Mouse (Mus musculus): ENCODE measurements around the gene Zfp507. TPM values are rescaled to one million over a fixed set of nuclear protein-coding genes. Genes with fewer than 3 reads are reported as not detected.
A peak's percentile ranks its signal among the peaks of the same experiment; 100 is the strongest.

Gene Zfp507
- polyA plus RNA-seq, 1 experiment from 2014 or later: 20.7 TPM

GRCm38 (mm10) chr7:35813306-35813705, 10.5 kb upstream of the Zfp507 start:
- Histone ChIP-seq H3K36me3 (no peaks in the 10 kb centered on the region), H3K27me3 (no peaks in the 10 kb centered on the region), H3K4me1 (0 out of 2 replicates have a peak, but pooled peaks cover 16% of the 10 kb centered on the region), H3K9ac (no peak overlapping the region), H3K27ac (no peak overlapping the region), H3K9me3 (no peaks in the 10 kb centered on the region), H3K4me3 (no peak overlapping the region), H3K4me2 (no peak overlapping the region)
- WGBS: 75% methylated on average over 11 of the region's 11 CpGs
- no peak for ATAC-seq (ENCODE audit: borderline replicate concordance, extremely low read depth, low FRiP score, low TSS enrichment)

- no peaks in the 10 kb centered on the region for H3K36me3 ChIP-seq
- 0 out of 2 replicates have a peak, but pooled peaks cover 16% of the 10 kb centered on the region for H3K4me1 ChIP-seq
- 35% methylated on average over 8 of the region's 8 CpGs for WGBS
- no peak for ATAC-seq (ENCODE audit: borderline replicate concordance, extremely low read depth, low FRiP score, low TSS enrichment)
- H3K4me2 ChIP-seq: no peak overlapping the region
- no peaks in the 10 kb centered on the region for H3K9me3 ChIP-seq
- no peak overlapping the region for H3K9ac ChIP-seq
- H3K4me3 ChIP-seq: no peak overlapping the region
- H3K27ac ChIP-seq: no peak overlapping the region
- no peaks in the 10 kb centered on the region for H3K27me3 ChIP-seq
Measured at GRCm38 (mm10) chr7:35810736-35811135, 7.9 kb upstream of the Zfp507 start.

GRCm38 (mm10) chr7:35804206-35804605, 1.4 kb upstream of the Zfp507 start:
- 70% methylated on average over 10 of the region's 10 CpGs for WGBS

GRCm38 (mm10) chr7:35802201-35802905, 450 bp downstream of the Zfp507 start:
- Histone ChIP-seq H3K4me1 (peaks cover 7% of the 10 kb centered on the region; the same call in 1 of the 2 replicates), H3K4me2 (peak overlapping the region; percentile 60), H3K36me3 (peaks cover 27% of the 10 kb centered on the region), H3K4me3 (peak overlapping the region; percentile 74), H3K27me3 (no peaks in the 10 kb centered on the region), H3K27ac (peak overlapping the region; percentile 82), H3K9me3 (no peaks in the 10 kb centered on the region), H3K9ac (peak overlapping the region; percentile 94)
- WGBS: under 1% methylated on average over 49 of the region's 49 CpGs
- ATAC-seq (ENCODE audit: borderline replicate concordance, extremely low read depth, low FRiP score, low TSS enrichment): peak; percentile 84

More at GRCm38 (mm10) chr7:35804206-35804605, 1.4 kb upstream of the Zfp507 start:
- H3K9me3 ChIP-seq: no peaks in the 10 kb centered on the region
- H3K36me3 ChIP-seq: peaks cover 10% of the 10 kb centered on the region
- H3K9ac ChIP-seq: no peak overlapping the region
- H3K4me2 ChIP-seq: no peak overlapping the region
- ATAC-seq (ENCODE audit: borderline replicate concordance, extremely low read depth, low FRiP score, low TSS enrichment): no peak
- peaks cover 7% of the 10 kb centered on the region; the same call in 1 of the 2 replicates for H3K4me1 ChIP-seq
- no peak overlapping the region for H3K4me3 ChIP-seq
- no peaks in the 10 kb centered on the region for H3K27me3 ChIP-seq
- H3K27ac ChIP-seq: no peak overlapping the region

- H3K36me3 ChIP-seq: peaks cover 74% of the 10 kb centered on the region
- ATAC-seq (ENCODE audit: borderline replicate concordance, extremely low read depth, low FRiP score, low TSS enrichment): no peak
- H3K4me2 ChIP-seq: no peak overlapping the region
- peaks cover 12% of the 10 kb centered on the region; the same call in 1 of the 2 replicates for H3K4me1 ChIP-seq
- no peaks in the 10 kb centered on the region for H3K9me3 ChIP-seq
- WGBS: 46% methylated on average over 7 of the region's 7 CpGs
- no peak overlapping the region for H3K27ac ChIP-seq
- H3K27me3 ChIP-seq: no peaks in the 10 kb centered on the region
- no peak overlapping the region for H3K4me3 ChIP-seq
- no peak overlapping the region for H3K9ac ChIP-seq
Measured at GRCm38 (mm10) chr7:35796123-35796522, 6.7 kb downstream of the Zfp507 start.

GRCm38 (mm10) chr7:35794145-35794664, 8.6 kb downstream of the Zfp507 start:
- no peak for ATAC-seq (ENCODE audit: borderline replicate concordance, extremely low read depth, low FRiP score, low TSS enrichment)
- Histone ChIP-seq H3K36me3 (peaks cover 79% of the 10 kb centered on the region), H3K27ac (no peak overlapping the region), H3K27me3 (no peaks in the 10 kb centered on the region), H3K4me1 (peaks cover 9% of the 10 kb centered on the region; the same call in 1 of the 2 replicates), H3K4me3 (no peak overlapping the region), H3K9me3 (no peaks in the 10 kb centered on the region), H3K4me2 (no peak overlapping the region), H3K9ac (no peak overlapping the region)
- 58% methylated on average over 12 of the region's 12 CpGs for WGBS

- peaks cover 76% of the 10 kb centered on the region for H3K36me3 ChIP-seq
- ATAC-seq (ENCODE audit: borderline replicate concordance, extremely low read depth, low FRiP score, low TSS enrichment): no peak
- H3K9ac ChIP-seq: no peak overlapping the region
- WGBS: 78% methylated on average over 12 of the region's 12 CpGs
- H3K9me3 ChIP-seq: no peaks in the 10 kb centered on the region
- H3K4me2 ChIP-seq: no peak overlapping the region
- H3K27me3 ChIP-seq: no peaks in the 10 kb centered on the region
- no peak overlapping the region for H3K27ac ChIP-seq
- peaks cover 8% of the 10 kb centered on the region; the same call in 1 of the 2 replicates for H3K4me1 ChIP-seq
- no peak overlapping the region for H3K4me3 ChIP-seq
Measured at GRCm38 (mm10) chr7:35792150-35792848, 10.5 kb downstream of the Zfp507 start.

GRCm38 (mm10) chr7:35790926-35791325, 11.9 kb downstream of the Zfp507 start:
- no peaks in the 10 kb centered on the region for H3K9me3 ChIP-seq
- no peak overlapping the region for H3K4me2 ChIP-seq
- H3K27ac ChIP-seq: no peak overlapping the region
- H3K4me1 ChIP-seq: no peaks in the 10 kb centered on the region
- H3K9ac ChIP-seq: no peak overlapping the region
- peaks cover 83% of the 10 kb centered on the region for H3K36me3 ChIP-seq
- H3K27me3 ChIP-seq: no peaks in the 10 kb centered on the region
- H3K4me3 ChIP-seq: no peak overlapping the region
- ATAC-seq (ENCODE audit: borderline replicate concordance, extremely low read depth, low FRiP score, low TSS enrichment): no peak
- WGBS: 76% methylated on average over 8 of the region's 8 CpGs

GRCm38 (mm10) chr7:35790201-35790600, 12.6 kb downstream of the Zfp507 start:
- WGBS: 83% methylated on average over 8 of the region's 8 CpGs
- Histone ChIP-seq H3K27me3 (no peaks in the 10 kb centered on the region), H3K9me3 (no peaks in the 10 kb centered on the region), H3K4me3 (no peak overlapping the region), H3K4me1 (0 out of 2 replicates have a peak, but pooled peaks cover 3% of the 10 kb centered on the region), H3K36me3 (peaks cover 79% of the 10 kb centered on the region), H3K4me2 (no peak overlapping the region), H3K27ac (no peak overlapping the region), H3K9ac (no peak overlapping the region)
- no peak for ATAC-seq (ENCODE audit: borderline replicate concordance, extremely low read depth, low FRiP score, low TSS enrichment)

- ATAC-seq (ENCODE audit: borderline replicate concordance, extremely low read depth, low FRiP score, low TSS enrichment): peak; percentile 52; the same call in 1 of the 2 replicates
- H3K36me3 ChIP-seq: peaks cover 60% of the 10 kb centered on the region
- H3K27me3 ChIP-seq: no peaks in the 10 kb centered on the region
- no peak overlapping the region for H3K4me3 ChIP-seq
- no peak overlapping the region for H3K4me2 ChIP-seq
- 32% methylated on average over 4 of the region's 4 CpGs for WGBS
- H3K9me3 ChIP-seq: no peaks in the 10 kb centered on the region
- H3K4me1 ChIP-seq: 0 out of 2 replicates have a peak, but pooled peaks cover 4% of the 10 kb centered on the region
- no peak overlapping the region for H3K9ac ChIP-seq
- H3K27ac ChIP-seq: peak overlapping the region; percentile 37; the same call in 1 of the 2 replicates
Measured at GRCm38 (mm10) chr7:35785579-35785978, 17.2 kb downstream of the Zfp507 start.

- Histone ChIP-seq H3K36me3 (peaks cover 60% of the 10 kb centered on the region), H3K27ac (no peak overlapping the region), H3K27me3 (no peaks in the 10 kb centered on the region), H3K4me2 (no peak overlapping the region), H3K9me3 (no peaks in the 10 kb centered on the region), H3K4me1 (0 out of 2 replicates have a peak, but pooled peaks cover 4% of the 10 kb centered on the region), H3K9ac (no peak overlapping the region), H3K4me3 (no peak overlapping the region)
- ATAC-seq (ENCODE audit: borderline replicate concordance, extremely low read depth, low FRiP score, low TSS enrichment): no peak
Measured at GRCm38 (mm10) chr7:35782252-35782651, 20.6 kb downstream of the Zfp507 start.

GRCm38 (mm10) chr7:35774127-35774526, 28.7 kb downstream of the Zfp507 start:
- H3K4me1 ChIP-seq: no peaks in the 10 kb centered on the region
- no peak overlapping the region for H3K9ac ChIP-seq
- no peak overlapping the region for H3K4me3 ChIP-seq
- H3K36me3 ChIP-seq: peaks cover 51% of the 10 kb centered on the region
- 85% methylated on average over 12 of the region's 12 CpGs for WGBS
- H3K4me2 ChIP-seq: no peak overlapping the region
- no peak overlapping the region for H3K27ac ChIP-seq
- H3K9me3 ChIP-seq: no peaks in the 10 kb centered on the region
- ATAC-seq (ENCODE audit: borderline replicate concordance, extremely low read depth, low FRiP score, low TSS enrichment): no peak
- H3K27me3 ChIP-seq: no peaks in the 10 kb centered on the region

Data from lung, embryonic 15.5 days (tissue).